Mouse (Mus musculus) granulocyte monocyte progenitor cell, adult 5-6 weeks (primary cell): ENCODE data around the gene Psmd12. TPM values are rescaled to one million over a fixed set of nuclear protein-coding genes. Genes with fewer than 3 reads are reported as not detected.

ENCODE experiments used
- ATAC-seq: replicated peaks from 2 replicates; pipeline ENCODE4 v1.8.0; 2016; ENCODE audit warnings: mild to moderate bottlenecking, moderate TSS enrichment, inconsistent platforms; ENCODE audit not compliant: poor library complexity, severe bottlenecking
- total RNA-seq, 2 experiments: library from RNA; stranded (forward) in 1 of 2; stranded (reverse) in 1 of 2; fragments of 200-712, 200-1000 nt in 1 of 2; fragments of >200 nt in 1 of 2; fragmentation: Nextera tagmentation in 1 of 2; gene quantifications; 2 replicates each; pipeline ENCODE4 v1.2.3; 2014 to 2017

Psmd12 gene
- total RNA-seq, 2 experiments from 2014 or later, result 79.4 to 149 TPM

DNA sequence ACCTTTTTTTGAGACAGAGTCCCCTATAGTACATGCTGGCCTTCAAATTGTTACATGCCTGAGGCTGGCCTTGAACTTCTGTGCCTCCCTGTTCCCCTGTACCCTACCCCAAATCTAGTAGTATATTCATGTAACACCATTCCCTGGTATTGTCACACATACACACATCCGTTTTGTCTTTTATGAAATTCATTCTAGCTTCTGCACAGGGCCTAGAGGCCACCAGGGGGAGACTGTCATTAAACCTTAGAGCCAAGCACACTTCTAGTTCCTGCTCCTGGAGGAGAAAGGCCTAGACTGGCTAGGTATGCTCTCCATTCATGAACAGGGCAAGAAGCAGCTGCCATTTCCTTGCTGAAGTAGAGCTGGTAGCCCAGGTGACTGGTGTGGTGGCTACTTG lies 27.0 kb downstream of the Psmd12 start:
- peak; percentile 52; the same call in 1 of the 2 replicates for ATAC-seq

DNA sequence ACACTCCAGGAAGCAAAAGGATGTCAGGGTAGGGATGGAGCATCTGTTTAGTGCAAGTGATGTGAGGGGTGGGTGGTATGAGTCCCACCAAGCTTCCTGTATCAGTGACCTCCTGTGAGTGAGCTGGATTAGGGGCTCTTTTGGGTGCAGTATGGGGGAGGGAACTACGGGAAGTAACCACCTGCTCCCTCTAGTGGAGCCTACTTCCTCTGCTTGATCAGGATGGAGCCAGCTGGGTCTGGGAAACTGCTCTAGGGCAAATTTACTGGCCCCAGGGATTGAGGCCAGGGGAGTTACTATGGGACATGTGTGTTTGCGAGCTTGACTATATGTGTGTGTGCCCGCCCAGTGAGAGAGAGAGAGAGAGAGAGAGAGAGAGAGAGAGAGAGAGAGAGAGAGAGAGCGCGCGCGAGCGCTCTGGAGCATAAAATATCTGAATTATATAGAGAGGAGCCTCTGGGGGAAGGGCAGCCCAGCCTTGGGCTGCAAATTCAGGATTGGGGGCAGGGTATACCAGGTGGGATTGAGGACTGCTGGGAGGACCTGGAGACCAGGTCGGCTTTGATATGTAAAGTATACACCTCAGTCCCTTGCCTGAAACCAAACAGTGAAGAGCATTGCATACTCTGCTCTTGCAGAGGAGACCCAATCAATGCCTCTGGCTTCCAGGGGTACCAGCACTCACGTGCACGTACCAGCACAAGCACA lies 30.5 kb downstream of the Psmd12 start:
- ATAC-seq, result peak; percentile 36; the same call in 1 of the 2 replicates

DNA sequence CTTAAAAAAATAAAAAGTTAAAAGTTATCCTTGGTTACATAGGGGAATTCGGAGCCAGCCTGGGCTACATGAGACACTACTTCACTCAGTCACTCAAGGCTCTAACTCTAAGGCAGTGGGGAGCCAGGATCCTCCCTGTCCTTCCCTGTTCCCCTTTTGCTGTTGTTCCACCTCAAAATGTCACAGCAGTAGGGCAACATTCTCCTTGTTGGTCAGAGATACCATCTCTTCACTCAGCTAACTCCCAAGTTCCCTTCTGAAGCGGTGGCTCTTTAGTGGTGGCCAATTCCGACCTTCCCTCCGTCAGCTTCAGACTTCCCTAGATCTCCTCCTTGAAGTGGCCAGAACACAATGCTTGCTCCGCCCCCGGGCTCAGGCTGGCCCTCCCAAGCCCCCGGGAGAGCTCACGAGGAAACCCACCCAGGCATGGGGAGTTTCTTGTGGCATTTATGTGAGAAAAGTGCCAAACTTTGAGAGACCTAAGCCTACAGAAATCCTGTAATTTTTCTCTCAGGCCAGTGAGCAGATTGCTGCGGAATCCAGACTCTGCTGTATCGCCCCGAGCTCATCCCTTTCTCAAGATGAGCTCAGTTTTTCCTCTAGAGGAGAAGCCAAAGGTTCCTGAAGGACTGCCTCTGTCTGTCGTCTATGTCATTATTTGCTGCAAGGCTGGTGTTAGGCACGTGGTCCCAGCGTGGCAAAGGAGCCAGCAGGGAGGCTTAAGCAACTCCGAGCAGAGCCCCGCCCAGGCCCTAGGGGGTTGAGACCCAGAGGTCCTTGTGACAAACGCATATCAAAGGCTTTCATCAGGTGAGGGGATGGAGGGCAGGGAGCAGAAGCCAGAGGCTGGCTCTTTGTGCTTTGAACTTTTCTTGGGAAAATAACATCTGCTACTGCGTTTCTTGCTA lies 31.3 kb downstream of the Psmd12 start:
- ATAC-seq, result peak; percentile 85

DNA sequence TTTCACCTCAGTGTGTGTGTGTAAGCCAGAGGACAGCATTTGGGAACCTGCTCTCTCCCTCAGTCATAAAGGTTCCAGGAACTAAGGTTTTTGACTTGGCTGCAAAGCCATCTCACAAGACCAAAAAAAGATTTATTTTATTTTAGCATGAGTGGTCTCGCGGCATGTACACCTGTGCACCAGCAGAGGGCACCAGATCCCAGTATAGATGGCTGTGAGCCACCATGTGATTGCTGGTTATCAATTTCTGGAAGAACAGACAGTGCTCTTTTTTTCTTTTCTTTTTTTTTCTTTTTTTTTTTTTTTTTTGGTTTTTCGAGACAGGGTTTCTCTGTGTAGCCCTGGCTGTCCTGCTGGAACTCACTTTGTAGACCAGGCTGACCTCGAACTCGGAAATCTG lies 32.7 kb downstream of the Psmd12 start:
- ATAC-seq, result peak; percentile 57

DNA sequence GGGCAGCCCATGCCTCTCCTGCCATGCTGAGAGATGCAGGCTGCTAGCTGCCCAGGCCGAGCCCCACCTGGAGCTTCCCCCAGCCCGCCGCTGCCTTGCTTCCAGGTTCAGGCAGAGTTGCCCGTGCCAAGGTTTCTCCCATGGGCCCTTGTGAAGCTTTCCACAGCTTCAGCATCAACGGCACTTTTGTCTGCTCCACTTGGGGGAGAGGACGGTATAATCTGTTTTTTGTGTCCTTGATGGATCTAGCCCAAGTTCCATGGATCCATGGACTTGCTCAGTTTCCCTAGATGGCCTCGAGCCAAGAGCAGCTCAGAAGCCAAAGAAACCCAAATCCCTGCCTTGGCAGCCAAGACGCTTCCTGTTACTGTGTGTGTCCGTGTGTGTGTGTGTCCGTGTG lies 33.8 kb downstream of the Psmd12 start:
- ATAC-seq, result no peak

DNA sequence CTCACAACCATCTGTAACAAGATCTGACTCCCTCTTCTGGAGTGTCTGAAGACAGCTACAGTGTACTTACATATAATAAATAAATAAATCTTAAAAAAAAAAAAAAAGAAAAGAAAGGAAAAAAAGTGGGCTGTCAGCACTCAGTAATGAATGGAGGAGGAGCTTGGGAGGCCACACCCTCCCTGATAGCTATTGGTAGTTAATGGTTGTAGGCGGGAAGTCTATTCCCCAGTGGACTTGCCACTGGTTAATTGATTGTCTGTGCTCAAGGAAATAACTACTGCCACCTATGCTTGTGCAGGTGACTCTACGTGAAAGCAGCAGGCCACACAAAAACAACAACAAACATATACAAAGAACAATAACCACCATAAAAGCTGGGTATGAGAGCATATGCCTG lies 37.1 kb downstream of the Psmd12 start:
- ATAC-seq, result no peak

DNA sequence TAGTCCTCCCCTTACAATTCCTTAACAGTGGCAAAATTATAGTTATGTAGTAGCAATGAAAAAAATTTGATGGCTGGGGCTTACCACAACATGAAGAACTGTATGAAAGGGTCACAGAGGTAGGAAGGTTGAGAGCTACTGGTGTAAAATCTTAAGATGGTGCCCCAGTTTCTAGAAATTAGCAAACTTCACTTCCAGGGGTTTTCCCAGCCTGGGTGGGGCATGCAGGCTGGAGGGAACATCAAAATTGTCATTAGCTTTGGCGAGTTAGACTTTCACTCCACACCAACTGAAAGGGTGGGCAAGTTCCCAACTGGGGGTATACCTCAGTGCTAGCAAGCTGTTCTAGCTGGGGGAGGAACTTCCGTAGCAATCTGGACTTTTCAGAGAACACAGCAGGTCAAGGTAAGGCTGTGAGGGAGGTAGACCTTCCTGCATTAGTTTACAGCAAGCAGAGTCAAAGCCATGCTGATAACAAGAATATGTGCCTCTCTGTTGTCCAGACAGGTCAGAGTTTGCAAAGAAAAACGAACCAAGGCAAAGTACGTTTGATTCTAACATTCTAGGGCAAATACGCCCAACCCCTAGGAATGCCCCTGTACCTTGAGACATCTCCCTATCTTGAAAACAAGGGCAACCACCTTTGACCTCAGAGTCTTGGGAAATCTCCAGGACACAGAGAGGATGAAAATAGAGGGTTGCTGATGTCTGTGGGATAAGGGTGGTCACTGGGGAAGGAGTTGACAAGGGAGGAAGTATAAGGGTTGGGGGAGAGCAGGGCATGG lies 39.6 kb downstream of the Psmd12 start:
- no peak for ATAC-seq

DNA sequence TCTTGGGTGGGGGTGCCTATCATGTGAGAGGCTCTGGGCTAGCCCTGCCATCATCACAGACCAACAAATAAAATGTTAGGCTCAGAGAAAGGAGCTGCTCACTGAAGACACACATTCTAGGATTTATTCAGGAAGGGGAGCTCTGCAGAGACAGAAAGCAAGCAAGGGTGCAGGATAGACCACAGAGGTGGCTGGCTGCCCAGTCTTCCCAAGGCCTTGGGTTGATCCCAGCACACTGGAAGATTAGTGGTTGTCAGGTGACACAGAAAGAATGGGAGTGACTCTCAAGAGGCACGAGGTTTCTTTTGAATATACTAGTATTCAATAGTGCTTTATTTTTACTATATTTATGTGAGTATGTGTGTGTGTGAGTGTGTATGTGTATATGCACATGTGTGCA lies 41.9 kb downstream of the Psmd12 start:
- no peak for ATAC-seq

DNA sequence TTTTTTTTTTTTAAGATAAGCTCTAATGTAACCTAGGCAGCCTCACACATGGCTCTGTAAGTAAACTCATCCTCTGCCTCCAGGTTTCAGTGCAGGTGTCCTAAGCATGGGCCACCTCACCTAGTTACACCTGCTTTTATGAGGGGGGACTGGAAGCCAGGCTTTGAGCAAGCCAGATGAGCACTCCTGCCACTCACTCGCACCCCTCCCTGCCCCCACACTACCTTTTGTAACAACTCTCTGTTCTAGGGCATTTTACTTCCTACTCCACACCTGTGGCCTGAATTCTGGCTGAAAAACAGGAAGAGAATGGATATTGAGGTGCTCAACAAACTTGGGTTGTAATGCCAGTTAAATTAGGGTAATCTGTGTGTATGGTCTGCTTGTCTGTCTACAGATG lies 45.7 kb downstream of the Psmd12 start:
- no peak for ATAC-seq

DNA sequence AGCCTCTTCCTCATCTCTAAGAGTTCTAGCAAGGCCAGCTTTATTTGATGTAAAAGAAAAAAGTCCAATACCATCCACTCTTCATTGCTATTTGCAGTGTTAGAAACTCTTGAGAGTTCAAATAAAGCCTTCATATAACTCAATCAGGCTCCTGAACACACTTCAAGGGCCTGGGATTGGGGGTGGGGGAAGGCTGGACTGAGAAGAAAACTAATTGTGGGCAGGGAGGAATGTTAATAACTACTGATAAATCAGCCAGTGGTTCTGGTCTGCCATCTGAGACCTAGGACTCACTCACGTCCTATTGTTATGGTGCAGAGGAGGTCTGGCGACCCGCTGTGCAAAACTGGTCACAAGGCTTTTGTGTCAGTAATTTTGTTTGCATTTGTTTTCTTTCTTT lies 48.3 kb downstream of the Psmd12 start:
- ATAC-seq, result no peak

DNA sequence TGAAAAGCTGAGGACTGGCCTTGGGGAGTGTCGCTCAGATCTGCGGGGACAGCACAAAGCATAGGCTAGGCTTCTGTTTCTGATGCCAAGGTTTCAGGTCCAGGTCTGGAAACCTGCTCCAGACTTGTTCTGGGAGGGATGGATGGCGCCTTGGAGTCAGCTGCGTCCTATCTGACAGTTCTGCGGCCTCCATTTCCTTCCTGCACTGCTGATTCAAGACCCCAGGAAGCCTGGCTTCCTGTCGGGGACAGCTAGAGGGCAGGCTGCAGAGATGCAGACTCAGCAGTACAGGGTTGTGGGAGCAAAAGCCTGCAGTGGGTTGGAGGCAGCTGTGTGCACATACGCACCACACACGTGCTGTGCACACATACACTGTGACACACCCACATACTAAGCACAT lies 50.0 kb downstream of the Psmd12 start:
- peak; percentile 99 for ATAC-seq

DNA sequence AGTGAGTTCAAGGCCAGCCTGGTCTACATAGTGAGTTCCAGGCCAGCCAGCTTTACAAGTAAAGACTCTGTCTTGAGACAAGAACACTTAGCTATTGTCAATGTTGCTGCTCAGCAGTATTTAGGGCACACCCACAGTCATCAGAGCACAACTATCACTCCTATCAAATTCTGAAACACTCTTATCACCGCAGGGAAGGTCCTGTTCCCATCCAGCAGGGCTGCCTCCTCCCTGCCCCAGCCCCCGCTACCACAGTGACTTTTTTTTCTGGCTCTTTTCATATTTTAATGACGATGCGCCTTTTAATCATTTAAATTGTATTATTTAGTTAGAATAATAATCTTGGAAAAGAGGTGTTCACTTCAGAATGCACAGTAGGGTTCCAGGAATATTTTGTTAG lies 52.2 kb downstream of the Psmd12 start:
- ATAC-seq, result no peak

DNA sequence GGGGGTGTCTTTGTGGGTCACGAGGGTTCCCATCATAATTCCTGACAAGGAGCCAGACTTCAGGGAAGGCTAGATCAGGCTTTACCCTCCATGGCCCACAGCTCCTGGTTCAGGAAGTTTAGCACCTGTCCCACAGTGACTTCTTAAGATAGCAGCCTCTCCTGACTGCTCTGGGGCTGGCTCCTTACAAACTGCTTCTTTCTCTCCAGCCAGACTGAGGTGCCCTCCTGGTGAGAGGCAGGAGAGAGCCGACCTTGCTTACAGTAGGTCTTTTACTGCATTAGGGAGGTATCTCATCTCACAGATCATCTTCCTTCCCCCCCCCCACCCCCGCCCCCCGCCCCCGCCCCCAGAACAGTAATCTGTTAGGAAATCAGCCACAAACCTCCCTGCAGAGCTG lies 53.0 kb downstream of the Psmd12 start:
- no peak for ATAC-seq

DNA sequence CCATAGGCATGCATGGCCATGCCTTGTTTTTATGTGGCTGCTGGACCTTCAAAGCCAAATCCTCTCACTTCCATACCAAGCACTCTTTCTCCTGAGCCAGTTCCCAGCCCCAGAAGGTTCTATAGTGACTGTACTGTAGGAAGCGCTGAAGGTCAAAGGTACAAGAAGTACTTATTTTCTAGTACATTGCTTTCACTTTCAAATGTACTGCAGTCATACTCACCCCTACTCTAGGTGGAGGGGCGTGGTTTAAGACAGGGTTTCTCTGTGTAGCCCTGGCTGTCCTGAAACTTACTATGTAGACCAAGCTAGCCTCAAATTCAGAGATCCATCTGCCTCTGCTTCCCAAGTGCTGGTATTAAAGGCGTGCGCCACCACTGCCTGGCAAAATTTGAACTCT lies 59.7 kb downstream of the Psmd12 start:
- ATAC-seq, result peak; percentile 48; the same call in 1 of the 2 replicates

DNA sequence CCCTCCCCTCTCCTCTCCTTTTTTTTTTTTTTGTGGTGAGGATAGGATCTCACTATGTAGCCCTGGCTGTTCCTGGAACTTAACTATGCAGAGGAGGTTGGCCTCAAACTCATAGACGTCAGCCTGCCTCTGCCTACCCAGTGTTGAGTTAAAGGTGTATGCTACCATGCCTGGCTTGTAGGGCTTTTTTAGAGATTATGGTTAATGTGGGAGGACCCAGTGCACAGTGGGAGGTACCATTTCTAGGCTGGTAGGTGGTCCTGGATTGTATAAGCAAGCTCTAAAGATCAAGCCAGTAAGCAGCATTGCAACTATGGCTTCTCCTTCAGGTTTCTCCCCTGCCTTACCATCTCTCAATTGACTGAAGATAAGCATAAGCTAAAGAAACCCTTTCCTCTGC lies 61.1 kb downstream of the Psmd12 start:
- no peak for ATAC-seq

DNA sequence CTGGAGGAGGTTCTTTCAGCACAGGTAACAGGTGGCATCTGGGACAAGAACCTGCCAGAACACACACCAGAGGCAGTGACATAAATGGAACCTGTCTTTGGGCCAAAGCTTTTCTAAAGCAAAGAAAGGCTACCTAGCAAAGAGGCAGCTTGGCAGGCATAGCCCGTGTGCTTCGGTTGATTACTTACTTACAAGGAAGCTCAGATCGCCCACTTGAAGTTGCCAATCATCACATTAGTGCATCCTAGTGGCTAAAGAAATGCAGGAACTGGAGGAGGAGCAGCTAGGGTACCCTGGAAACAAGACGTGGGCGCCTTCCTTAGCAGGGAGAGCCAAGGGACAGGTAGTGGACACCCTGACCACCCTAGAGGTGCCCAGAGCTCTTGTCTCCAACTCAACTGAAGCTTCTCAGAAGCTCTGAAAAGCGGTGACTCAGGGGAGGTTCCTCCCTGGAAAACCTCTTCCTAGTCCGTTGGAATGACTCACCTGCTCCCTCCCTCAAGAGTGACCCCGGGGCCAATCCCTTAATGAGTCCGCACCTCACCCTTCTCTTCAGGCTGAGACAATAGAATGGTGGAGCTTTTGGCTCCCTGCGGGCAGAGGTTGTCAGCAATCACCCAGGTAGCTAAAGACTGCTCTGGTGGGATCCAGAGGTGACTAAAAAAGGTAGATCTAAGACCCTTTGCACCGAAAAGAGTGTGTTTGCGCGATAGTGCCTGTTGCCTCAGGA lies 66.6 kb downstream of the Psmd12 start:
- no peak for ATAC-seq

DNA sequence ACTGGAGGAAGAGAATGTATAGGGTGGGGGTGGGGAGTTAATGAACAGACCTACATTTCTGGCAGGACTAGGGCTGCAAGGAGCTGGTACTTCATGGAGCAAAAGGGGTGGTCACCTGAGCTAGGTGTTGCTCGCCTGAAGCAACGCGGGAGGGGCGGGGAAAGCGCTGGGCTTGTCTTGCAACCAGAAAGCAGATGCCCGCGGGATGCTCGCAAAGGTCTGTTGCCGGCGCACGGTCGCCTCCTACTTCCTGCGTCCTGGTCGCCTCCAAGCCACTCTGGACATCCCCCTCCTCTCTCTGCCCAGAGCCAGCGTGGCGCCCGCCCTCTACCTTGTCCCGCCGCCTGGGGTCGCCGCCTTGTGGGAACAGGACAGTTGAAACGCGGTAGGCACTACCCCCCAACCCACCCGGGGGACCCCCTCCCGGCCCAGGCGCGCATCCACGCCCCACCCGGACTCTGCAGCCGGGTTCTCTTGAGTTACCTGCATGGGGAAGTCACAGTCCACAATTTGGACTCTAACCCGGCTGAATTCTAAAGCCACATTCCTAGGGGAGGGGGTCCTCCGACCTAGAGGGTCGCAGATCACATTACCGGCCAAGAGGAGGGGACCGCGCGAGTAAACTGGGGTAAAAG lies 67.5 kb downstream of the Psmd12 start:
- peak; percentile 61 for ATAC-seq

DNA sequence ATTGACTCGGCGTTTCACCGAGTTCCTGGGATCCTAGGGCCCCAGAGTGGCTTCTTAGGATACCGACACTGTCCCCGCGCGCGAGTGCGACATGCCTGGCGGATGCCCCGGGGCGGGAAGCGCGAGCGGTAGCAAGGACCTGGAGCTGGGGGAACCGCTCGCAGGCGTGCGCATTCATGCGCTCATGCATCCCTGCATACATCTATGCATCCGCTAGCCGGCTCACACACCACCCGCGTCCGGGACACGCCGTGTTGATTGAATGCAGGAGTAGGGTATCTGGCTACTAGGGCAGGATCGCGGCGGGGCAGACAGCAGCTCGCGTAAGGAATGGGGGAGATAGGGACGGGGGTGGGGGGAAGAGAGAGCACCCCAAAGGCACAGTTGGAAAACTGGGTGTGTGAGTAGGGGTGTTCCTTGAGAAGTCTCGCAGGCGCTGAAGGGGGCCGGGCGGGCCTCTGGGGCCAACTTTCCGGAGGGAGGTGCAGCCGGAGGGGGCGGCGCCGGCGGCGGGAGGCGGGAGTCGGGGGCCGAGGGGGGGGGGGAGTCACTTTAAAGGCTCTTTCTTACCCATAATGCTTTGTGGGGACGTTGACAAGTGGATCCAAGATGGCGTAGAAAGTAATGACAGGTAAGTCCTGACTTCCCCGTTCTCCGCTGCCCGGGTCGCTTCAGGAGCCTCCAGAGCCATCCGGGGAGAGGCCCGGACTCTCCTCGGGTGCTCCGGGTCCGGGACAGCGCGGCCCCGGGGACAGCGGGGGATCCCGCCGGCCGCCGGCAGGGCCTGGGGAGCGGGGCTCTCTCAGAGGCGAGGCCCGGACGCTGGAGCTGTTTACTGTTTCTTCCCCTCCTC lies 68.3 kb downstream of the Psmd12 start, which contains the start of gene Helz:
Helz (plus strand) TSS at position 580 of the 853 bp plus-strand sequence.
- ATAC-seq, result peak; percentile 73
